Mouse (Mus musculus): ENCODE results near the gene Tmem268. TPM values are rescaled to one million over a fixed set of nuclear protein-coding genes. Genes with fewer than 3 reads are reported as not detected.

Tmem268 gene
- total RNA-seq, 4 experiments from 2014 or later: 11.2 to 16.2 (median 14.6) TPM

DNA sequence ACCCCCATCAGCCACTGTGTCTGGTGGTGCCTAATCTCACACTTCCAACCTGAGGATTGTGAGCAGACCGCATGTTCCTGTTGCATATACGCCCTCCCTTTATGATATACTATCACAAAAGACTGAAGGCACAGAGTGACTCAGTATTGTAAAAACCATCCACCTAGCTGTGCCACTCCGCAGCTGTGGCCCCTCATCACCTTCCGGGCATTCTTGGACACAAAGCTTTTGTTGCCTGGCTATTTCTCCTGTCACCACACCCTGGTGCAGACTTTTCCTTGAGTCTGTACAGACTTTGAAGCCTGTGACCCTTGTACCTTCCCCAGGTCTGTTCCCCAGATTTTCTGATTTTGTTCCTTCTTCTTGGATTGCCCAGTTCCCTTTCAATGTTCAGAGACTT, 37.4 kb downstream of the Tmem268 start:
- DNase-seq (ENCODE audit: low spot score in 2 of 2): no peak

DNA sequence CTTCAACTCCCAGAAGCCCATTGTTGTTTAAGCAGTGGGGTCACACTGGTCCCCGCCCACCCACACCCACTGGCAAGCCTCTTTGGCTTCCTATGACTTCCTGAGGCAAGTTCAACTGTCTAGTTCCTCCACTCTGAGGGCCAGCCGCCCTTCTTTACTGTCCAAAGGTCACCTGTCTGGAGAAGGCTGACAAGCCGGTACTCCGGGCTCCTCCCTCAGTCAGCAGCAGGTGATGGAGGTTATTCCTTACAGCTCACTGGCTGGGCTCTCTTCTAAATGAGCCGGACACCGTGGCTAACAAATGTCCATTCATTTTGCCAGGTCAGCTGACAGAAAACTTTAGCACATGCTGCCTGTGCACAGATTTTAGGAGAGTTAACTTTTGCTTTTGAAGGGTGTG, 42.2 kb downstream of the Tmem268 start:
- DNase-seq (ENCODE audit: low spot score in 2 of 2): no peak

DNA sequence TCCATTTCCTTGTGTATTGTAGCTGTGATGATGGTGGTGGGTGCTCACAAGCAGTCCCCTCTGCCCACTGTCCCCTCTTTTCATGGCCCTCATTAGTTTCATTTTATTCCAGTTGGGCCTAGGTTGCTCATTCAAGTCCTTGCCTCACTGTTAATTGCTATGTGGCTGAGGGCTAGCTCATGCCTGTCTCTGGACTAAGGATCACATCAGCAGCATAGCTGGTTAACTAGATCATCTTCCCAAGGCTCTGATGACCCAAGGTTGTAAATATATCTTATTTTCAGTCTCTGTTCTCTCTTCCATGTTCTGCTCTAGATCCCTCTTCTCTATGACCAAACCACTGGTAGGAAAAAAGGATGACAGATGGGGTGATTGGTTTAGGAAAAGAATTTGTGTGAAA, 42.7 kb downstream of the Tmem268 start:
- no peak for DNase-seq (ENCODE audit: low spot score in 2 of 2)

DNA sequence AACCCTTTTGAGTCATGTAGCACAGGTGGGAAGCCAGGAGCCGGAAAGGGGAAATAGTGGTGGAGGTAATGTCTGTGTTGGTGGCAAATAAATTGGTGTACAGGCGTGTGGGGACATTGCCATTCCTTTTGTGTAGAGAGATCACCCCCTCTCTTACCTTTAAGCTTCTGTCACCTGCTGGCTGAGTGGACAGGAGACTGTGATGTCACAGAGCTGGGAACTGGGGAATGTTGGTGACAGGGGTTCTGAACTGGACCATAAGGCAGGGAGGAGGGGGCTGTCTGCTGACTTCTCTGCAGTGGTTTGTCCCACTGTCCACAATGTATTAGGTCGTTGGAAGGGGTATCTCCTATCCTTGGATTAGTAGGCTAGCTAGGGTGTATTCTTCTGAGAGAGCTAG, 46.4 kb downstream of the Tmem268 start, which contains the start of gene Gm11213:
Gene Gm11213, minus strand, starts transcription at position 317 of the 400 bp plus-strand sequence.
- no peak for DNase-seq (ENCODE audit: low spot score in 2 of 2)

- no peak for DNase-seq (ENCODE audit: low spot score in 2 of 2)
These were observed 47.0 kb downstream of the Tmem268 start for GRCm38 (mm10) chr4:63605545-63605944.

- DNase-seq (ENCODE audit: low spot score in 2 of 2): no peak
These were observed 47.4 kb downstream of the Tmem268 start for GRCm38 (mm10) chr4:63605968-63606367.

DNA sequence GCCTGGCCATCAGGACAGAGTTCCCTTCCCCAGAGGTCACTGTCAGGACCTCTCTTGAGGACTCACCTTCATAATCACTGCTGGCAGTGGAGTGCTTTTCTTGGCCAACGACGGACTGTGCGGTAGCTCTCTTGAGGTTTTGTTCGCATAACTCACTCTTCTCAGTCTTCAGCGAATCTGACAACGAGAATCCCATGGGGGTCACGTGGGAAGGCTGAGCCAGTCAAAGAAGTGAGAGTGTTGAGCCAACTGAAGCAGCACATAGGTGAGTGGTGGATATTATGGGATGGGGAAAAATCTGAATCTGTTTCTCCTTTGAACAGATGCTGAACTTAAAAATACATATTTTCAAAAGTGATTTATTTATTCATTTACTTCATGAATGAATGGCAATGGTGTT, 49.8 kb downstream of the Tmem268 start:
- DNase-seq (ENCODE audit: low spot score in 2 of 2): no peak

- no peak for DNase-seq (ENCODE audit: low spot score in 2 of 2)
These were observed 63.3 kb downstream of the Tmem268 start for GRCm38 (mm10) chr4:63621861-63622260.

DNA sequence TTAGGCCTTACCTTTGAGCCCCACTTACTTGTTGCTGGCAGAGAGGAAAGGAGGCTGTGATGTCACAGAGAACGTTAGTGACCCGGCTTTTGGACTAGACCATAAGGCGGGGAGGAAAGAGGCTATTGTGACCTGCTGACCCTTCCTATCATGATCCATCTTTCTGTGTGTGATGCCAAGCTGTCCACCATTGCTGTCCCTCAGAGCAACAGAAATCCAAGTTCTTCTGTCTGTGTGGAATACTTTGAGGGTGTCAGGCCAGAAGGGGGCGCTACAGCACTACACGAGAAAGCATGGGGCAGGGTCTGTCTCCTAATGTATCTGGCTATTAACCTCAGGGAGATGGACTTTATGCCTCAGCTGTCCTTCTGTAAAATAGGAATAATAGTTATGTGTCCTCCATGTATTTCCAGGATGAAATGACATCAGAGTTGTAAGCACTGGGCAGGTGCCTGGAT, 63.8 kb downstream of the Tmem268 start, which contains the start of gene Tex48:
Gene Tex48, minus strand, starts transcription at position 51 of the 458 bp plus-strand sequence.
- no peak for DNase-seq (ENCODE audit: low spot score in 2 of 2)

DNA sequence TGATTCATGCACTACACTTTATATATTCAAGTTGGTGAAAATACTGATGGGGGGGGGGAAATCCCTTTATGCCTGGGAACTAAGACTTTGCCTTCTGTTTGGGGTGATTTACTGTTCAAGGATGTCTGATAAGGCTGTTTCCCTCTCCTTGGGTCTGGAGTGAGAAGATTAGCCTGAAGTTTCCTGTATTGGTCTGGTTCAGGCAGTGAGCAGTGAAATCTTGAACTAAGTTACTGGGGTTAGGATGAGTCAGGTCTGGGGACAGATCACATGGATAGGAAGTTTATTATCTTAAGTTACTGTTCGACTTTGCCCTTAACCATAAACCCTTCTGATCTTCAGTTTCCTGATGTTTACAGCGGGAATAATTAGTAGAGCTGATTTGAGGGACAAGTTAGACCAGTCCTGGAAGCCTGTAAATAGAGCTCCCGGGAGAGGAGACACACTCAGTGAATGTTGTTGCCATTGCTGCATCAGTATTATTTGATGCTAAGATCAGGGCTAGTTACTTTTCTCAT, 67.0 kb downstream of the Tmem268 start:
- no peak for DNase-seq (ENCODE audit: low spot score in 2 of 2)

DNA sequence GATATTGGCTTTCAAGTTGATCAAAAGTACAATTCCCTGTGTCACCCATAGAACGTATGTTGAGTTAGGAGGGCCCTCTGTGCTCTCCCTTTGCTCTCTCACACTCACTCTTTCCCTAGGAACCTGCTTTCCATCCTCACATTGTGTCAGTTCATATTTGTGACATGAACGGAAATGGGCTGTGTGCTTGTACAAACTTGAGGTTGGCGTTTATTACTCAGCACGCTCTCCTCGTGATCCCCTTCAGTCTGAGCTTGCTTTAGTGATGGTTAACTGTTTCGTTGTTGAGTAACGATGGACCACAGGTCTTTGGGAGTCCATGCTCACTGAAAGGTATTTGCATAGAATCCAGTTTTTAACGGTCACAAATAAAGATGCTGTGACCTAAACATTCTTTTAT, 68.5 kb downstream of the Tmem268 start:
- no peak for DNase-seq (ENCODE audit: low spot score in 2 of 2)

DNA sequence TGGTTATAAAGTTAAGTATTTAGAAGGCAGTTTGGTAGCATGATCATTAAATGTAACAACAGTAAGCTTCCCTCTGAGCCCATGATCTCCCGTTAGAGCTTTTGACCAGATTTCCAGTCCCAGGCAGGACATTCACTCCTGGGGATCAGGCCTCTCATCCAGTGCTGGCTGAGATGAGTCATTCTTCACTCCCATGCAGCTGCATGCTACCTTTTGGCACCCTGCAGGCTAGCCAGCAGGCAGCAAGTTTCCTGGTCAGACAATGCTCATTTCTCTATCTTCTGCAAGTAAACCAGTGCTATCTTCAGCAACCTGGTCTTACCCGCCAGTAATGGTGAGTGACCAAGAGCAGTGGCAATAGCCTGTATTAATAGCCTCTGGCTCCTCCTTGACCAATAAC, 74.6 kb downstream of the Tmem268 start:
- no peak for DNase-seq (ENCODE audit: low spot score in 2 of 2)

Other genes starting within 250 kb of the Tmem268 start
- not detected for gene Orm1, start 214.2 kb upstream of the Tmem268 start, total RNA-seq (2022)
- not detected for gene Orm3, start 202.6 kb upstream of the Tmem268 start, total RNA-seq (2022)
- not detected for gene Orm2, start 196.3 kb upstream of the Tmem268 start, total RNA-seq (2022)
- gene Akna, start 155.4 kb upstream of the Tmem268 start, total RNA-seq (2022): 1 to 10 TPM; 3.6 to 5.3 (median 4.5) TPM
- 10 to 100 TPM; 35.8 to 45.1 (median 41.0) TPM for gene Whrn, start 62.8 kb upstream of the Tmem268 start, total RNA-seq (2022)
- gene Atp6v1g1, start 14.0 kb upstream of the Tmem268 start, total RNA-seq (2022): 100 to 1,000 TPM; 131 to 157 (median 144) TPM
- not detected for gene Gm11213, start 46.5 kb downstream of the Tmem268 start, total RNA-seq (2022)
- gene Tex48, start 63.6 kb downstream of the Tmem268 start, total RNA-seq (2022): not detected
- gene Gm11214, start 104.6 kb downstream of the Tmem268 start, total RNA-seq (2022): not detected
- gene Tnfsf15, start 186.3 kb downstream of the Tmem268 start, total RNA-seq (2022): under 1 TPM in 1 of 4 experiments, not detected in 3; 0.25 TPM

Measured in left cerebral cortex, adult 8-10 months (tissue).